Mouse (Mus musculus): ENCODE data around the gene Zbtb8a. TPM values are rescaled to one million over a fixed set of nuclear protein-coding genes. Genes with fewer than 3 reads are reported as not detected.

Gene Zbtb8a
- polyA plus RNA-seq, 1 experiment from 2014 or later = 12.3 TPM

- Histone ChIP-seq H3K36me3 (ENCODE audit: insufficient read depth, low read length) (no peaks in the 10 kb centered on the region), H3K4me2 (ENCODE audit: low read length) (peak overlapping the region; percentile 60), H3K4me1 (replicated peaks; ENCODE audit: insufficient read depth, low read length) (no peaks in the 10 kb centered on the region), H3K9ac (ENCODE audit: low read depth, low read length) (peak overlapping the region; percentile 47), H3K4me3 (replicated peaks; ENCODE audit: low read depth, low read length) (peak overlapping the region; percentile 31), H3K9me3 (replicated peaks; ENCODE audit: low read length) (no peaks in the 10 kb centered on the region), H3K27ac (no peak overlapping the region), H3K27me3 (ENCODE audit: insufficient read depth, low read length) (no peaks in the 10 kb centered on the region)
- WGBS = 2% methylated on average over 25 of the region's 25 CpGs
- DNase-seq (ENCODE audit: low spot score) = peak; percentile 88
- peak; percentile 81 for ATAC-seq (replicated peaks; ENCODE audit: low FRiP score, low read depth)
- peak; percentile 66 for TF ChIP-seq CTCF (IDR thresholded peaks at IDR 0.05; ENCODE audit: low read depth)
These were observed 28.5 kb upstream of the Zbtb8a start for GRCm38 (mm10) chr4:129406447-129406846.

GRCm38 (mm10) chr4:129399813-129400212 is 21.9 kb upstream of the Zbtb8a start:
- H3K4me3 ChIP-seq (replicated peaks; ENCODE audit: low read depth, low read length) = no peak overlapping the region
- H3K27ac ChIP-seq = no peak overlapping the region
- no peak for DNase-seq (ENCODE audit: low spot score)
- no peaks in the 10 kb centered on the region for H3K36me3 ChIP-seq (ENCODE audit: insufficient read depth, low read length)
- H3K9ac ChIP-seq (ENCODE audit: low read depth, low read length) = no peak overlapping the region
- no peak overlapping the region for H3K4me2 ChIP-seq (ENCODE audit: low read length)
- ATAC-seq (replicated peaks; ENCODE audit: low FRiP score, low read depth) = no peak
- H3K4me1 ChIP-seq (replicated peaks; ENCODE audit: insufficient read depth, low read length) = no peaks in the 10 kb centered on the region
- no peaks in the 10 kb centered on the region for H3K9me3 ChIP-seq (replicated peaks; ENCODE audit: low read length)
- TF ChIP-seq CTCF (IDR thresholded peaks at IDR 0.05; ENCODE audit: low read depth) = no peak
- 78% methylated on average over 4 of the region's 4 CpGs for WGBS
- no peaks in the 10 kb centered on the region for H3K27me3 ChIP-seq (ENCODE audit: insufficient read depth, low read length)

- no peak for DNase-seq (ENCODE audit: low spot score)
These were observed 19.0 kb upstream of the Zbtb8a start for GRCm38 (mm10) chr4:129396960-129397359.

GRCm38 (mm10) chr4:129394089-129394870 is 16.4 kb upstream of the Zbtb8a start:
- TF ChIP-seq CTCF (IDR thresholded peaks at IDR 0.05; ENCODE audit: low read depth) = no peak
- ATAC-seq (replicated peaks; ENCODE audit: low FRiP score, low read depth) (peak; percentile 59; the same call in 1 of the 2 replicates), DNase-seq (ENCODE audit: low spot score) (peak; percentile 62)
- Histone ChIP-seq H3K27me3 (ENCODE audit: insufficient read depth, low read length) (no peaks in the 10 kb centered on the region), H3K4me2 (ENCODE audit: low read length) (no peak overlapping the region), H3K9me3 (replicated peaks; ENCODE audit: low read length) (no peaks in the 10 kb centered on the region), H3K36me3 (ENCODE audit: insufficient read depth, low read length) (no peaks in the 10 kb centered on the region), H3K9ac (ENCODE audit: low read depth, low read length) (no peak overlapping the region), H3K27ac (0 out of 2 replicates have a peak overlapping the region, but pooled peaks have one; percentile 36), H3K4me3 (replicated peaks; ENCODE audit: low read depth, low read length) (no peak overlapping the region), H3K4me1 (replicated peaks; ENCODE audit: insufficient read depth, low read length) (no peaks in the 10 kb centered on the region)
- WGBS = 26% methylated on average over 12 of the region's 12 CpGs

More at GRCm38 (mm10) chr4:129396960-129397359, 19.0 kb upstream of the Zbtb8a start:
- no peaks in the 10 kb centered on the region for H3K27me3 ChIP-seq (ENCODE audit: insufficient read depth, low read length)
- H3K36me3 ChIP-seq (ENCODE audit: insufficient read depth, low read length) = no peaks in the 10 kb centered on the region
- no peak overlapping the region for H3K9ac ChIP-seq (ENCODE audit: low read depth, low read length)
- no peak for TF ChIP-seq CTCF (IDR thresholded peaks at IDR 0.05; ENCODE audit: low read depth)
- H3K4me1 ChIP-seq (replicated peaks; ENCODE audit: insufficient read depth, low read length) = no peaks in the 10 kb centered on the region
- H3K9me3 ChIP-seq (replicated peaks; ENCODE audit: low read length) = no peaks in the 10 kb centered on the region
- 83% methylated on average over 3 of the region's 3 CpGs for WGBS
- no peak overlapping the region for H3K4me2 ChIP-seq (ENCODE audit: low read length)
- no peak overlapping the region for H3K4me3 ChIP-seq (replicated peaks; ENCODE audit: low read depth, low read length)
- H3K27ac ChIP-seq = no peak overlapping the region
- ATAC-seq (replicated peaks; ENCODE audit: low FRiP score, low read depth) = no peak

- H3K9me3 ChIP-seq (replicated peaks; ENCODE audit: low read length) = no peaks in the 10 kb centered on the region
- H3K27me3 ChIP-seq (ENCODE audit: insufficient read depth, low read length) = no peaks in the 10 kb centered on the region
- WGBS = 81% methylated on average over 7 of the region's 7 CpGs
- H3K27ac ChIP-seq = no peak overlapping the region
- ATAC-seq (replicated peaks; ENCODE audit: low FRiP score, low read depth) (no peak), DNase-seq (ENCODE audit: low spot score) (no peak)
- TF ChIP-seq CTCF (IDR thresholded peaks at IDR 0.05; ENCODE audit: low read depth) = no peak
- H3K4me2 ChIP-seq (ENCODE audit: low read length) = no peak overlapping the region
- no peak overlapping the region for H3K9ac ChIP-seq (ENCODE audit: low read depth, low read length)
- no peak overlapping the region for H3K4me3 ChIP-seq (replicated peaks; ENCODE audit: low read depth, low read length)
- no peaks in the 10 kb centered on the region for H3K36me3 ChIP-seq (ENCODE audit: insufficient read depth, low read length)
- H3K4me1 ChIP-seq (replicated peaks; ENCODE audit: insufficient read depth, low read length) = no peaks in the 10 kb centered on the region
These were observed 13.1 kb upstream of the Zbtb8a start for GRCm38 (mm10) chr4:129390936-129391557.

- Histone ChIP-seq H3K4me1 (replicated peaks; ENCODE audit: insufficient read depth, low read length) (no peaks in the 10 kb centered on the region), H3K4me2 (ENCODE audit: low read length) (no peak overlapping the region), H3K4me3 (replicated peaks; ENCODE audit: low read depth, low read length) (no peak overlapping the region), H3K27me3 (ENCODE audit: insufficient read depth, low read length) (no peaks in the 10 kb centered on the region), H3K36me3 (ENCODE audit: insufficient read depth, low read length) (no peaks in the 10 kb centered on the region), H3K9ac (ENCODE audit: low read depth, low read length) (no peak overlapping the region), H3K9me3 (replicated peaks; ENCODE audit: low read length) (no peaks in the 10 kb centered on the region), H3K27ac (no peak overlapping the region)
- no peak for TF ChIP-seq CTCF (IDR thresholded peaks at IDR 0.05; ENCODE audit: low read depth)
- 77% methylated on average over 14 of the region's 14 CpGs for WGBS
- DNase-seq (ENCODE audit: low spot score) (no peak), ATAC-seq (replicated peaks; ENCODE audit: low FRiP score, low read depth) (no peak)
These were observed 12.4 kb upstream of the Zbtb8a start for GRCm38 (mm10) chr4:129390216-129390743.

Data from kidney, postnatal 0 days (tissue).